Mouse (Mus musculus) CH12.LX (cell line): ENCODE results near the gene Arid5b.
A peak's percentile ranks its signal among the peaks of the same experiment; 100 is the strongest.

Source experiments
- BHLHE40 ChIP-seq: IDR thresholded peaks from 2 replicates; pipeline ENCODE4 v1.6.1; 2011; ENCODE audit warnings: mild to moderate bottlenecking, low read depth, low read length, improper control_type of control experiment
- CHD2 ChIP-seq: IDR thresholded peaks from 2 replicates; pipeline ENCODE4 v1.6.1; 2011; ENCODE audit warnings: low read length, improper control_type of control experiment
- CTCF ChIP-seq, 2 experiments: IDR thresholded peaks in 1 of 2; conservative IDR thresholded peaks in 1 of 2; 2 replicates each; pipeline ENCODE4 v1.5.1; 2011 to 2012; ENCODE audit warnings: low read depth in 2 of 2, low read length in 2 of 2, improper control_type of control experiment in 1 of 2, inconsistent platforms in 1 of 2, mild to moderate bottlenecking in 1 of 2, moderate library complexity in 1 of 2
- E2F4 ChIP-seq: IDR thresholded peaks from 2 replicates; pipeline ENCODE4 v1.6.1; 2011; ENCODE audit warnings: low read depth, low read length, improper control_type of control experiment; ENCODE audit not compliant: insufficient replicate concordance
- MAZ ChIP-seq: IDR thresholded peaks from 2 replicates; pipeline ENCODE4 v1.6.1; 2012; ENCODE audit warnings: low read depth, mild to moderate bottlenecking, inconsistent platforms, low read length, improper control_type of control experiment, moderate library complexity
- MEF2A ChIP-seq: IDR thresholded peaks from 2 replicates; pipeline ENCODE4 v1.6.1; 2014; ENCODE audit warnings: low read depth, mild to moderate bottlenecking, inconsistent platforms, low read length, improper control_type of control experiment, borderline replicate concordance
- POLR2A ChIP-seq: IDR thresholded peaks from 2 replicates; pipeline ENCODE4 v1.6.1; 2011; ENCODE audit warnings: low read depth, mild to moderate bottlenecking, improper control_type of control experiment, low read length
- POLR2AphosphoS2 ChIP-seq: IDR thresholded peaks from 2 replicates; pipeline ENCODE4 v1.6.1; 2011; ENCODE audit warnings: low read depth, low read length, improper control_type of control experiment
- RAD21 ChIP-seq: IDR thresholded peaks from 2 replicates; pipeline ENCODE4 v1.6.1; 2011; ENCODE audit warnings: low read depth, mild to moderate bottlenecking, low read length, improper control_type of control experiment, moderate library complexity
- RCOR1 ChIP-seq: conservative IDR thresholded peaks from 2 replicates; pipeline ENCODE4 v1.6.1; 2012; ENCODE audit warnings: low read depth, mild to moderate bottlenecking, inconsistent platforms, low read length, improper control_type of control experiment

DNA sequence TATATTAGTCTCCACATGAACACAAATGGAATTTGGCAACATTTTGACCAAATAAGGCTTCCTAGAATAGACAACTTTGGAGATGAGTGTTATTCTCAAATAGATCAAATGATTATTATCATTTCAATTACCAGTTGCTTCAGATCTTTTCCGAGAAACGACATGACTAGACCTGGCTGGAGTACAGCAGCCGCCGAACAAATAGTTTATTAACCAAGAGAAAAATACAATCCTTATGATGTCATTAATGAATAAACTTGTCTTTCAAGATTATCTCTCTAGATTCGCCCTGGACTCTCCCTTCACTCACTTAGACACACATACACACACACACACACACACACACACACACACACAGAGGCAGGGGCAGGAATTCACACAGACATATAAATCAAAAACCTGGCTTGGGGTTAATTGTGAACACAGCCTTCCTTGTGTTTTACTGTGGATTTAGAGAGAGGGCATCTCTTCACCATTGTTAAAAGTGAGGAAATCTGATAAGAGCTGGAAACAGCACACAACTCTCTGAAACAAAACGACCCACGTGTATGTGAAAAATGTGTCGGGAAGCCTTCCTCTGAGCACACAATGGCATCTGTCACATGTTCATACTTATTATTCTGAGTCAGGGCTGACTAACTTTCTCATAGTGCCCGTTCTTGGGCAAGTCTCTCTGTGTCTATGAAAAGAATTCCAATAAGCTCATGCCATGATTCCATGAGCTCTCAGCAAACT is 30.1 kb downstream of the Arid5b start:
- TF ChIP-seq RAD21 (no peak), E2F4 (no peak), RCOR1 (no peak), MAZ (no peak), POLR2A (no peak), CHD2 (0 out of 2 replicates have a peak, but pooled peaks have one; percentile 24), BHLHE40 (peak; percentile 57), CTCF (conservative IDR thresholded peaks at IDR 0.05 in 1 of 2, IDR thresholded peaks at IDR 0.05 in 1 of 2; ENCODE audit: low read depth in 2 of 2, low read length in 2 of 2) (no peak), POLR2AphosphoS2 (no peak), MEF2A (no peak)
